Mouse (Mus musculus) WW6 (cell line): ENCODE results near the gene Grxcr1.
A peak's percentile ranks its signal among the peaks of the same experiment; 100 is the strongest.

ENCODE experiments used
- DNase-seq: peaks from one replicate; pipeline ENCODE4 v3.0.0-alpha.2; 2013; ENCODE audit warnings: low read depth, low spot score

Gene Grxcr1

GRCm38 (mm10) chr5:68031744-68032143, at the start of gene Grxcr1:
Gene Grxcr1 (plus strand): TSS chr5:68031835.
- DNase-seq = no peak

GRCm38 (mm10) chr5:67981946-67982526, 49.6 kb upstream of the Grxcr1 start:
- no peak for DNase-seq

GRCm38 (mm10) chr5:67990426-67990825, 41.2 kb upstream of the Grxcr1 start:
- no peak for DNase-seq

GRCm38 (mm10) chr5:68002611-68003010, 29.0 kb upstream of the Grxcr1 start:
- DNase-seq = no peak

GRCm38 (mm10) chr5:68003904-68004303, 27.7 kb upstream of the Grxcr1 start:
- DNase-seq = no peak

GRCm38 (mm10) chr5:68004419-68004818, 27.2 kb upstream of the Grxcr1 start:
- no peak for DNase-seq

GRCm38 (mm10) chr5:68007074-68007473, 24.6 kb upstream of the Grxcr1 start:
- no peak for DNase-seq

- no peak for DNase-seq
These were observed 20.1 kb upstream of the Grxcr1 start for GRCm38 (mm10) chr5:68011569-68011968.

- DNase-seq = peak; percentile 18
These were observed 19.0 kb upstream of the Grxcr1 start for GRCm38 (mm10) chr5:68012618-68013017.

GRCm38 (mm10) chr5:68020870-68021269, 10.8 kb upstream of the Grxcr1 start:
- no peak for DNase-seq

GRCm38 (mm10) chr5:68026658-68027422, 4.8 kb upstream of the Grxcr1 start:
- DNase-seq = no peak

GRCm38 (mm10) chr5:68027474-68027873, 4.2 kb upstream of the Grxcr1 start:
- DNase-seq = no peak

- no peak for DNase-seq
These were observed 1.7 kb downstream of the Grxcr1 start for GRCm38 (mm10) chr5:68033345-68033744.

GRCm38 (mm10) chr5:68039077-68039476, 7.4 kb downstream of the Grxcr1 start:
- DNase-seq = no peak

GRCm38 (mm10) chr5:68043339-68043738, 11.7 kb downstream of the Grxcr1 start:
- no peak for DNase-seq

- DNase-seq = no peak
These were observed 17.1 kb downstream of the Grxcr1 start for GRCm38 (mm10) chr5:68048783-68049182.

GRCm38 (mm10) chr5:68049536-68049935, 17.9 kb downstream of the Grxcr1 start:
- no peak for DNase-seq

GRCm38 (mm10) chr5:68051101-68051500, 19.5 kb downstream of the Grxcr1 start:
- DNase-seq = no peak

GRCm38 (mm10) chr5:68057574-68057973, 25.9 kb downstream of the Grxcr1 start:
- DNase-seq = no peak

- no peak for DNase-seq
These were observed 37.1 kb downstream of the Grxcr1 start for GRCm38 (mm10) chr5:68068694-68069093.

GRCm38 (mm10) chr5:68070308-68070707, 38.7 kb downstream of the Grxcr1 start:
- DNase-seq = no peak

- DNase-seq = no peak
These were observed 40.2 kb downstream of the Grxcr1 start for GRCm38 (mm10) chr5:68071857-68072256.

GRCm38 (mm10) chr5:68086535-68087098, 55.0 kb downstream of the Grxcr1 start:
- DNase-seq = no peak
